Mouse (Mus musculus): ENCODE results near the gene Angel1. TPM values are rescaled to one million over a fixed set of nuclear protein-coding genes. Genes with fewer than 3 reads are reported as not detected.

Angel1 gene
- polyA plus RNA-seq, 1 experiment, result 0.92 TPM

DNA sequence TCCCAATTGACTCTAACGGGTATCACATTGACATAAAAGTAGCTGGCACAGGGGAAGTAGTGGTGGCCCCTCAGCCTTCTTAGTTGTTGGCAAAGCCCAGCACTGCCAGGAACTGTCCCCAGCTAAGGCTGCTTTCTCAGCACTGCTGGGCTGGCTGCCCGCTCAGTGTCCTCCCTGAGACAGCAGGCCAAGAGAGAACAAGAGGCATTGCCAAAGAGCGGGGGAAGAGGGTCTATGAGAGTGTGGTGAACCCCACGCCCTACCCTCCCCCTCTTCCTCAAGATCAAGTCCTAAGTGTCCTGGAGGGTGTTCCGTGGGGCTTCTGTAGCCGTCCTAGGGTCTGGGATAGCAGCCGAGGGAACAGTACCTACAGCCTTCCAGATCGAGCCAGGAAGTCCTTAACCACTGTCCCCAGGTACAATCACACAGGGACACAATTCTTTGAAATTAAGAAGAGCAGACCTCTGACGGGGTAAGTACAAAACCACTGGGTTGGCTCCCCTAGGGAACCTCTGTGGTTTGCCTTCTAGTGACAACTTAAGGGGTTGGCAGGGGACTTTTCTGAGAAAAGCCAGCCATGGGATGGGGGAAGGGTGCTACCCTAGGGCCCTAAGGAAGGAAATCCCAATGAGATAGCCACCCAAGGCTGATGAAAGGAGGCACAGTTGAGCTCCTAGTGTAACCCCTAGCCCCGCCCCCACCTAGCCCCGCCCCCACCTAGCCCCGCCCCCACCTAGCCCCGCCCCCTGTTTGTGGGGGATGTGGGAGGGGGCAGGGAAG lies 39.5 kb downstream of the Angel1 start:
- TF ChIP-seq USF1 (IDR thresholded peaks at IDR 0.05; ENCODE audit: low read depth) (no peak), CEBPB (IDR thresholded peaks at IDR 0.05; ENCODE audit: low read depth) (no peak), MYOD1 (IDR thresholded peaks at IDR 0.05; ENCODE audit: control insufficient read depth, insufficient read length, low read depth) (no peak), FOSL1 (IDR thresholded peaks at IDR 0.05; ENCODE audit: insufficient read depth, low read length, poor library complexity, severe bottlenecking) (no peak), MAX (IDR thresholded peaks at IDR 0.05) (no peak)
- H3ac ChIP-seq (ENCODE audit: control insufficient read depth, insufficient read length, low read depth), result no peak overlapping the region
- H3K79me2 ChIP-seq (ENCODE audit: control insufficient read depth, insufficient read depth), result no peaks in the 10 kb centered on the region
- peaks cover 7% of the 10 kb centered on the region for H3K27me3 ChIP-seq (ENCODE audit: control insufficient read depth, insufficient read depth, insufficient read length)
- no peaks in the 10 kb centered on the region for H3K79me3 ChIP-seq (ENCODE audit: low read depth)
- H3K4me3 ChIP-seq (ENCODE audit: insufficient read depth, poor library complexity, severe bottlenecking), result no peak overlapping the region
- H3K36me3 ChIP-seq (ENCODE audit: control insufficient read depth, insufficient read depth), result no peaks in the 10 kb centered on the region

DNA sequence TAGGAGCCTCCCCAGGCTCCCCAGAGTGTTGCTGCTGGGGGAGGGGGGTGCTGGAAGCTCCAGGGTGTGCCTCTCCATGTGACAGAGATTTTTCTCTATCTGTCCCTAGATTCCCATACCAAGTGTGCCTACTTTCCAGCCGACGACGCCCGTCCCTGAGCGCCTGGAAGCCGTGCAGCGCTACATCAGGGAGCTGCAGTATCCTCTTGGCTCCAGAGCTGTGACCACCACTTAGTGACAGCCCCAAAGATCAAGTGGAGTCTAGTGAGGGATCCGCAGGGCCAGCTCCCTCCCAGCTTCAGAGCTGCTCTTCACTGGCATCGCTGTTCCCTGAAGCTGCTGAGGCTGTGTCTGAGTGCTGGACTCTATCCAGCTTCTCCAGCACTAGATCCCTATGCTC lies 41.0 kb downstream of the Angel1 start:
- no peak overlapping the region for H3ac ChIP-seq (ENCODE audit: control insufficient read depth, insufficient read length, low read depth)
- TF ChIP-seq FOSL1 (IDR thresholded peaks at IDR 0.05; ENCODE audit: insufficient read depth, low read length, poor library complexity, severe bottlenecking) (no peak), USF1 (IDR thresholded peaks at IDR 0.05; ENCODE audit: low read depth) (no peak), CTCF (IDR thresholded peaks at IDR 0.05; ENCODE audit: control insufficient read depth, insufficient read depth, insufficient read length) (no peak), CEBPB (IDR thresholded peaks at IDR 0.05; ENCODE audit: low read depth) (no peak), MYOD1 (IDR thresholded peaks at IDR 0.05; ENCODE audit: control insufficient read depth, insufficient read length, low read depth) (no peak), MYOG (IDR thresholded peaks at IDR 0.05; ENCODE audit: control insufficient read depth, extremely low read depth, insufficient read length) (no peak), MAX (IDR thresholded peaks at IDR 0.05) (no peak)
- H3K79me2 ChIP-seq (ENCODE audit: control insufficient read depth, insufficient read depth), result no peaks in the 10 kb centered on the region
- H3K79me3 ChIP-seq (ENCODE audit: low read depth), result no peaks in the 10 kb centered on the region
- H3K27me3 ChIP-seq (ENCODE audit: control insufficient read depth, insufficient read depth, insufficient read length), result peaks cover 7% of the 10 kb centered on the region
- no peak overlapping the region for H3K4me3 ChIP-seq (ENCODE audit: insufficient read depth, poor library complexity, severe bottlenecking)
- no peaks in the 10 kb centered on the region for H3K36me3 ChIP-seq (ENCODE audit: control insufficient read depth, insufficient read depth)

DNA sequence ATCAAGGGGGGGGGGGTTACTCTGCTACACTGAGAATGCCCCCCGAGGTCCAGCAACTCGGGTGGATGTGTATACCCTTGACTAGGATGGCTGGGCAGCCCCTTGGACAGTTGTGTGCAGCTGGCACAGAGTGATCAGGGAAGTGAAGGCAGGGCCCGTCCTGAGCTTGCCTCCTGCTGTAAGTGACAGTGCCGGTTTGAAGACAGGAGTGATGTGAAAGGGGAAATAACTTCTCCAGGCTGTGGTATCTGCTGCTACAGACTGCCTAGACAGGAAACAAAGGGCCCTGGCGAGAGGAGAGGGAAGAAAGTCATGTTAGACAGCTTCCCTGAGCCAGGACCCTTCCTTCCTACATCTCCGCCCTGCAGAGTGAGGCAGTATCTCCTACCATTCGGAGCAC lies 42.6 kb downstream of the Angel1 start:
- no peaks in the 10 kb centered on the region for H3K79me3 ChIP-seq (ENCODE audit: low read depth)
- H3K36me3 ChIP-seq (ENCODE audit: control insufficient read depth, insufficient read depth), result no peaks in the 10 kb centered on the region
- no peak for TF ChIP-seq MYOG (IDR thresholded peaks at IDR 0.05; ENCODE audit: control insufficient read depth, extremely low read depth, insufficient read length)
- no peak for TF ChIP-seq FOSL1 (IDR thresholded peaks at IDR 0.05; ENCODE audit: insufficient read depth, low read length, poor library complexity, severe bottlenecking)
- no peak for TF ChIP-seq USF1 (IDR thresholded peaks at IDR 0.05; ENCODE audit: low read depth)
- TF ChIP-seq MAX (IDR thresholded peaks at IDR 0.05), result no peak
- TF ChIP-seq MYOD1 (IDR thresholded peaks at IDR 0.05; ENCODE audit: control insufficient read depth, insufficient read length, low read depth), result no peak
- no peak for TF ChIP-seq CEBPB (IDR thresholded peaks at IDR 0.05; ENCODE audit: low read depth)
- no peak for TF ChIP-seq CTCF (IDR thresholded peaks at IDR 0.05; ENCODE audit: control insufficient read depth, insufficient read depth, insufficient read length)
- H3ac ChIP-seq (ENCODE audit: control insufficient read depth, insufficient read length, low read depth), result no peak overlapping the region
- H3K4me3 ChIP-seq (ENCODE audit: insufficient read depth, poor library complexity, severe bottlenecking), result no peak overlapping the region
- peaks cover 16% of the 10 kb centered on the region for H3K27me3 ChIP-seq (ENCODE audit: control insufficient read depth, insufficient read depth, insufficient read length)
- H3K79me2 ChIP-seq (ENCODE audit: control insufficient read depth, insufficient read depth), result no peaks in the 10 kb centered on the region

DNA sequence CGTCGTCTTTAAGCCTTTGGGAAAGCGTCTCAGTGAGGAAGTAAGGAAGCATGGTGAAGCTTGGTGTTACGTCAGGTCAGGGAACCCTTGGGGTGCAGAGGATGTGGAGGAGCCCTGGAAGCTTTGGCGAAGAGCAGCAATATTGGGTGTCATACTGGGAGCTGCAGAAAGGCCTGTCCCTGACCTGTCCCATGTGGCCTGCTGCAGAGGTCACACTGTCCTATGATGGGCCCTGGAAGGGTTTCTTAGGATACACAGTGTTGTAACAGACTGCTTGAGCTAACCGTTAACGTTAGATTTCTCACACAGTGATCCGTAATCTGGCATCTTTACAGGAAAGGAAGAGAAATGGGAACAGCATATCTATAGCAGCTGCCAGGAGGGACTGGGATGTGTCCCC lies 44.1 kb downstream of the Angel1 start:
- Histone ChIP-seq H3K79me3 (ENCODE audit: low read depth) (no peaks in the 10 kb centered on the region), H3K36me3 (ENCODE audit: control insufficient read depth, insufficient read depth) (no peaks in the 10 kb centered on the region), H3K79me2 (ENCODE audit: control insufficient read depth, insufficient read depth) (no peaks in the 10 kb centered on the region), H3ac (ENCODE audit: control insufficient read depth, insufficient read length, low read depth) (no peak overlapping the region), H3K27me3 (ENCODE audit: control insufficient read depth, insufficient read depth, insufficient read length) (peaks cover 22% of the 10 kb centered on the region), H3K4me3 (ENCODE audit: insufficient read depth, poor library complexity, severe bottlenecking) (no peak overlapping the region)
- TF ChIP-seq MAX (IDR thresholded peaks at IDR 0.05) (no peak), MYOG (IDR thresholded peaks at IDR 0.05; ENCODE audit: control insufficient read depth, extremely low read depth, insufficient read length) (no peak), CEBPB (IDR thresholded peaks at IDR 0.05; ENCODE audit: low read depth) (no peak), USF1 (IDR thresholded peaks at IDR 0.05; ENCODE audit: low read depth) (no peak), FOSL1 (IDR thresholded peaks at IDR 0.05; ENCODE audit: insufficient read depth, low read length, poor library complexity, severe bottlenecking) (no peak), CTCF (IDR thresholded peaks at IDR 0.05; ENCODE audit: control insufficient read depth, insufficient read depth, insufficient read length) (no peak), MYOD1 (IDR thresholded peaks at IDR 0.05; ENCODE audit: control insufficient read depth, insufficient read length, low read depth) (no peak)

DNA sequence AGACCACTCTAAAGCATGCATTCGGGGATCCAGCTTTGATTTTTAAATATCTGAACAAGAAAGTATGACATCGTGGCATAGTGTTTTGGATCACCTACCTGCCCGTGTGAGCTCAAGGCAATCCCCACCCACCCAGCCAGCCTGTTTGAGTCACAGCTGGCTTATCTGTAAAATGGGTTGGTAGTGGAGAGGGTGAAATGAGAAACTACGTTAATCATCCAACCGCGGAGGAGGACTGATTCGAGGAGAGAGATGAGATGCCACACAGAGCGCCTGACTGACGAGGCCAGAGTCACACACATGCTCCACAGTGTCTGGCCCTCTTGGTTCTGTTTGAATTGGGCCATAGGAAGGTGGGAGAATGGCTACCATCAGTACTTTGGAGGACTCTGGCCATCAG lies 44.6 kb downstream of the Angel1 start:
- Histone ChIP-seq H3K36me3 (ENCODE audit: control insufficient read depth, insufficient read depth) (no peaks in the 10 kb centered on the region), H3K79me3 (ENCODE audit: low read depth) (no peaks in the 10 kb centered on the region), H3K4me3 (ENCODE audit: insufficient read depth, poor library complexity, severe bottlenecking) (no peak overlapping the region), H3K27me3 (ENCODE audit: control insufficient read depth, insufficient read depth, insufficient read length) (peaks cover 22% of the 10 kb centered on the region), H3ac (ENCODE audit: control insufficient read depth, insufficient read length, low read depth) (no peak overlapping the region), H3K79me2 (ENCODE audit: control insufficient read depth, insufficient read depth) (no peaks in the 10 kb centered on the region)
- TF ChIP-seq MYOD1 (IDR thresholded peaks at IDR 0.05; ENCODE audit: control insufficient read depth, insufficient read length, low read depth), result no peak
- TF ChIP-seq CEBPB (IDR thresholded peaks at IDR 0.05; ENCODE audit: low read depth), result no peak
- TF ChIP-seq CTCF (IDR thresholded peaks at IDR 0.05; ENCODE audit: control insufficient read depth, insufficient read depth, insufficient read length), result no peak
- TF ChIP-seq MYOG (IDR thresholded peaks at IDR 0.05; ENCODE audit: control insufficient read depth, extremely low read depth, insufficient read length), result no peak
- TF ChIP-seq USF1 (IDR thresholded peaks at IDR 0.05; ENCODE audit: low read depth), result no peak
- TF ChIP-seq MAX (IDR thresholded peaks at IDR 0.05), result no peak
- no peak for TF ChIP-seq FOSL1 (IDR thresholded peaks at IDR 0.05; ENCODE audit: insufficient read depth, low read length, poor library complexity, severe bottlenecking)

Measured in C2C12 (cell line).